Mouse (Mus musculus) adrenal gland, adult 18-20 months (tissue): Measurements from ENCODE around the gene Gm49342. TPM values are rescaled to one million over a fixed set of nuclear protein-coding genes. Genes with fewer than 3 reads are reported as not detected.
"Not testable (repeated sequence)": the region's sequence is repeated elsewhere in the genome, so short reads cannot be mapped to it uniquely, and the experiment has no call there.

ENCODE experiments used
- DNase-seq, 2 experiments: peaks; one replicate each; pipeline ENCODE4 v3.0.0; 2021 to 2022; ENCODE audit warnings: low spot score in 2 of 2
- total RNA-seq, 2 experiments: library from RNA; stranded (reverse); gene quantifications; 1 replicate in 1 of 2; 2 replicates in 1 of 2; pipeline ENCODE4 v1.2.3; 2021

Gene Gm49342
- total RNA-seq, 2 experiments from 2014 or later, result 31.9 to 43.9 TPM

- DNase-seq, result not testable (repeated sequence)
These were observed 34.1 kb downstream of the Gm49342 start for GRCm38 (mm10) chr14:50978451-50978850.

GRCm38 (mm10) chr14:50979631-50980030 is 35.3 kb downstream of the Gm49342 start:
- no peak for DNase-seq

- no peak for DNase-seq
These were observed 36.9 kb downstream of the Gm49342 start for GRCm38 (mm10) chr14:50981207-50981606.

GRCm38 (mm10) chr14:50981837-50982236 is 37.5 kb downstream of the Gm49342 start:
- DNase-seq, result no peak

GRCm38 (mm10) chr14:50987668-50988067 is 43.4 kb downstream of the Gm49342 start:
- DNase-seq, result no peak

GRCm38 (mm10) chr14:50991037-50991436 is 46.7 kb downstream of the Gm49342 start:
- no peak for DNase-seq

GRCm38 (mm10) chr14:50997088-50997487 is 52.8 kb downstream of the Gm49342 start:
- no peak for DNase-seq

GRCm38 (mm10) chr14:50997999-50998666 is 53.8 kb downstream of the Gm49342 start:
- no peak for DNase-seq

GRCm38 (mm10) chr14:51007152-51007801 is 63.0 kb downstream of the Gm49342 start, which contains the start of gene Rnase10:
Rnase10 (plus strand) TSS chr14:51007751.
- DNase-seq, result no peak

- peak in 1 of 2 experiments; percentile 16 for DNase-seq
These were observed 63.8 kb downstream of the Gm49342 start for GRCm38 (mm10) chr14:51007914-51008713.

GRCm38 (mm10) chr14:51008781-51009180 is 64.5 kb downstream of the Gm49342 start:
- no peak for DNase-seq

GRCm38 (mm10) chr14:51009572-51009971 is 65.3 kb downstream of the Gm49342 start:
- DNase-seq, result no peak

Other genes with a start within 250 kb of the Gm49342 start
- not detected for gene Olfr748, start 237.1 kb upstream of the Gm49342 start, total RNA-seq
- not detected for gene Olfr749, start 199.4 kb upstream of the Gm49342 start, total RNA-seq
- 10 to 100 TPM; 29.0 to 35.5 TPM for gene Ttc5, start 159.0 kb upstream of the Gm49342 start, total RNA-seq
- not detected for gene Ccnb1ip1, start 136.8 kb upstream of the Gm49342 start, total RNA-seq
- 10 to 100 TPM; 21.0 to 22.7 TPM for gene Parp2, start 136.7 kb upstream of the Gm49342 start, total RNA-seq
- 10 to 100 TPM; 22.2 to 25.2 TPM for gene Tep1, start 74.0 kb upstream of the Gm49342 start, total RNA-seq
- gene Klhl33, start 47.0 kb upstream of the Gm49342 start, total RNA-seq, result 1 to 10 TPM in 1 of 2 experiments, under 1 TPM in 1; 0.83 to 1.3 TPM
- gene Osgep, start 19.6 kb upstream of the Gm49342 start, total RNA-seq, result 10 to 100 TPM; 48.9 to 51.3 TPM
- gene Apex1, start 19.5 kb upstream of the Gm49342 start, total RNA-seq, result 10 to 100 TPM; 50.7 to 66.7 TPM
- gene Pip4p1, start 13.7 kb upstream of the Gm49342 start, total RNA-seq, result 10 to 100 TPM; 54.8 to 63.0 TPM
- gene Pnp, start 13.4 kb upstream of the Gm49342 start, total RNA-seq, result 10 to 100 TPM; 35.0 to 40.3 TPM
- 1 to 10 TPM; 1.7 to 2.7 TPM for gene Pnp2, start 11.5 kb downstream of the Gm49342 start, total RNA-seq
- gene Rnase10, start 63.2 kb downstream of the Gm49342 start, total RNA-seq, result not detected
- gene Rnase9, start 97.4 kb downstream of the Gm49342 start, total RNA-seq, result not detected
- gene Rnase11, start 105.6 kb downstream of the Gm49342 start, total RNA-seq, result not detected
- gene Rnase12, start 113.1 kb downstream of the Gm49342 start, total RNA-seq, result not detected
- under 1 TPM in 1 of 2 experiments, not detected in 1; 0.03 TPM for gene Olfr750, start 129.9 kb downstream of the Gm49342 start, total RNA-seq
- gene Rnase4, start 146.6 kb downstream of the Gm49342 start, total RNA-seq, result 10 to 100 TPM; 44.8 to 61.9 TPM
- 1 to 10 TPM; 4.9 to 9.2 TPM for gene Ang, start 146.6 kb downstream of the Gm49342 start, total RNA-seq
- not detected for gene Eddm3b, start 169.9 kb downstream of the Gm49342 start, total RNA-seq
- 1 to 10 TPM; 1.3 to 2.0 TPM for gene Rnase6, start 179.4 kb downstream of the Gm49342 start, total RNA-seq
- gene Rnase1, start 202.3 kb downstream of the Gm49342 start, total RNA-seq, result not detected
- gene Rnase2b, start 217.7 kb downstream of the Gm49342 start, total RNA-seq, result not detected